Mouse (Mus musculus): ENCODE measurements at regions not wholly inside any gene's neighbourhood (a gene's known extent, or its start where the extent isn't known, plus 50 kb on each side); places are given as distances from the start of the nearest gene placed in this dataset.
A peak's percentile ranks its signal among the peaks of the same experiment; 100 is the strongest.
"Not testable (repeated sequence)": the region's sequence is repeated elsewhere in the genome, so short reads cannot be mapped to it uniquely, and the experiment has no call there.

DNA sequence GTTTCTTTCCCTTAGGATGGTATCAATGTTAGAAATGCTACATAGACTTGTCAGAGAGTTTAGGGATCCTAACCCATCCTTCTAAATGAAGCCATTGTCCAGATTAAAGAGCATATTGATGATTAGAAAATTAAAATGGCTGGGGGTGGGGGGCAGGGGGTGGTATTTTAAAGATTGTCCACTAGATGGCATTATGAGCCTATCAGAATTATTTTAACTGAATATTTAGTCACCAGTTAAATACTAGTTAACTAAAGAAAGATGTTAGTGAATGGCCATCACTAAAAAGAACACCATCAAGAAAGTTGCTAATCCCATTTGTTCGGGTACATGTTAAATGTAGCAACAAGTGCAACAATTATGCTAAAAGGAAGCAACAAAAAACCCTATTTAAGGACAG is 1909.6 kb upstream of the 5930422O12Rik start:
- DNase-seq (ENCODE audit: low spot score), result peak; percentile 21

DNA sequence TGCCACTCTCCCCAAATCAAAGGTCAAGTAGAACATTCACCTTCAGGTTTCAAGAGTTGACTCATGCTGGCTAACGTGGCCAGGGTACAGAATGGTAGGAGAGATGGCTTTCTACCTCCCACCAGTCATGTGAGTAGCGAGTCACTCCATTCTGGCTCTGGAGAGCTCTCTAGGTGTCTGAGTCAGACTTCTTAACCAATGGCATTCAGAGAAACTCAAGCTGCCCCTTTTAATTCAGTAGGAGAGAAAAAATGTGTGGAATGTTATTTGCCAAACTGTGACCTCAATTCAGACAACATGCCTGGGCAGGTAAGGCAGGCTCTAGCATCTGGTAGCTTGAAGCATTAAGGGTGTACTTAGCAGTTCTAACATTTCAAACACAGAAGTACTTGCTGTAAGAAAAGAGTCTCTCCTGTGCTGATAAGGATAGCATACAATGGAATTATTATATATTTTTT is 1907.5 kb upstream of the 5930422O12Rik start:
- DNase-seq (ENCODE audit: low spot score), result peak; percentile 3

DNA sequence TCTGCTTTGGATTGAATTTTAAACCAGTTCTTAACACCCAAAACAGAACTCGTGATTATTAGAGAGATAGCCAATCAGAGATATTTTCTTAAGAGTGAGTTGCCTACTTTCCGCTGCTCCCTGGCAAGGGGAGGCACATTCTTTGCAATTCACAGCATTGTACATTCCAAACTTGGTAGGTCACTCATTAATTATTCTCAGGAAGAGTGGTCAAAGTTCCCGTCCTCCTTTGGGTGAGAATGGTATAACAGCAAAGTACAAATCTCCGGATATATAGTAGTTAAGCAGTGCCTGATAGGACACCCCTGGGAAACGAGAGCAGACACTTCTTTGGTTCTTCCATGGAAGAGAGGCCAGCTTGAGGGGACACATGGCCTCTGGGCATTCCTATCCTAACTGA is 1903.4 kb upstream of the 5930422O12Rik start:
- DNase-seq (ENCODE audit: low spot score), result no peak

DNA sequence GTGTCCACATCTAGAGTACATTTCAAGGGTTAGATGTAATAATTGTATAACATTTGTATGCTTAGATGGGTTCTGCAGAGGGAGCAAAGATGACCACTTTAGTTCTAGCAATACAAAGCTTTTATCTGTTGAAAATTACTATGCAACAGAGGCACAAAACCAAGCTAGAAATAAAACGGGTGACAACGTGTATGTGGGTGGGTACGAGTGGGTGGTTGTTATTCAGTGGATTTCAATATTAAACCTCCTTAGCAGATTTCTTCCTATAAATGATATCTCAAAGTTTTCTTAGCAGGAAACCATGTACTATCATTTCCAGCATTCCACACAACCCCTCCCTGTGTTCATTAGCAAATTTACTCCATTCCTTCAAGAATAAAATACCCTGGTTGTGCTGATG is 1889.3 kb upstream of the 5930422O12Rik start:
- DNase-seq (ENCODE audit: low spot score), result no peak

DNA sequence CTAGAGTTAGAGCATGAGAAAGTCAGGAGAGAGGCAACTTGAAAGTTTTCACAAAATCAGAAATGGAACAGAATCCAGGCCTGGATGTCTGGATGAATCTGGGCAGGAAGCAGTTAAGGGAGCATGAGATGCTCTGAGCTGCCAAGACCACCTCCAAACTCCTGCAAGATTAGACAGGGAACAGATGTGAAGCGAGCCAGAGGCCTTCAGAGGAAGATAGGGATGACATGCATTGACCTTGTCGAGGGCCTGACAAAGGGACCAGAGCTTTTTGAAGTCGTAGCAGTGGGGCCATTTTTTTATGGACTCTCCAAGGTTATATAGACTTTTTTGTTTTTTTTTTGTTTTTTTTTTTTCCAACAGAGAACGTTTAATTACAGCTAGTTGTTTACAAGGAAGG is 1886.9 kb upstream of the 5930422O12Rik start:
- DNase-seq (ENCODE audit: low spot score), result no peak

DNA sequence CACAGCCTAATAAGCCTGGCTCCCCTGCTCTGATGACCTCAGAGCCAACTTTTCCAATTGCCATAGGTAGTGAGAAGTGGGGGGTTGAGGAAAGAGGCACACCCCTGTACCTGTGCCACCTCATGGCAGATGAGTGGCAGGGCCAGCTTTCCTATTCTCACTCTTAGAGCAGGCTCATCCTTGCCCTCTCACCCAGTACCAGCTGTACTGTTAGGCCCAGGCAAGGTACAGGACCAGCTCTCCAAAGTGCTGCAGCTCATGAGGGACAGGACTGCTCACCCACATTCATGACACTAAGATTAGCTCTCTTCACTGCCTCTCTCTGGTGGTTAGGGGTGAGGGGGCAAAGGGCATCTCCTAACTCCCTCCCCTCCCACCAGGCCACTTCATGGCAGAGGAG is 1854.4 kb upstream of the 5930422O12Rik start:
- no peak for DNase-seq (ENCODE audit: low spot score)

DNA sequence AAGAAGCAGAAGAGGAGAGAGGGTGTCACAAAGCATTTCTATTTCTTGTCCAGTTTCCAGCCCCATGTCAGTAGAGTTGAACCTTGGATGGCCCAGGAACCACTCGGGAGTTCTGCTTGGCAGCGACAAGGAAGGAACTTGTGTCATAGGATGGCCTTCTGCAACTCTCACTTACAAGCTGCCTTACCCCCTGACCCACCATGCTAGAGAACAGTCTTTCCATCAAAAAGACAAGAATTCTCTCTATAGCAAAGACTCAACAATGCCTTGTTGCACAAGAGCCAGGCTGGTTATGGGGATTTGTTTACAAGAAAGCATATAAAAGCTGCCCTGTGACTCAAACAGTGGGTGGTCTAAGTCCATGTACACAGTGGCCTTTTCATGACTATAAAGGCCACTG is 1852.4 kb upstream of the 5930422O12Rik start:
- DNase-seq (ENCODE audit: low spot score), result no peak

DNA sequence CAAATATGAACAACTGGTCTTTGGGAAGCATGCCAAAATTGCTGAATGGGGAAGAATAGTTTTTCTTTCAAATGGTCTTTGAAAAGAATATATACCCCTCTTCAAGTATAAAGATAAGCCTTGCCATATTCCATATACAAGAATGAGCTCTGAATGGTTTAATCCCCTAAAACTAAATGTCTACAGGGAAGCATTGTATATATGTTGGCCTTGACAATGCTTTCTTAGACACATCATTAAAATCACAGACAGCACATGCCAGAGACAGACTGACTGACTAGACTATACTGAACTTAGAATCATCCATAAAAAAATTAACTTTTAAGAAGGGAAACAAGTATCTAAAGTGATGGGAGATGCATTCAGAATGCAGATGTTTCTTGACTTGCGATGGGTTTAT is 1843.8 kb upstream of the 5930422O12Rik start:
- DNase-seq (ENCODE audit: low spot score), result no peak

DNA sequence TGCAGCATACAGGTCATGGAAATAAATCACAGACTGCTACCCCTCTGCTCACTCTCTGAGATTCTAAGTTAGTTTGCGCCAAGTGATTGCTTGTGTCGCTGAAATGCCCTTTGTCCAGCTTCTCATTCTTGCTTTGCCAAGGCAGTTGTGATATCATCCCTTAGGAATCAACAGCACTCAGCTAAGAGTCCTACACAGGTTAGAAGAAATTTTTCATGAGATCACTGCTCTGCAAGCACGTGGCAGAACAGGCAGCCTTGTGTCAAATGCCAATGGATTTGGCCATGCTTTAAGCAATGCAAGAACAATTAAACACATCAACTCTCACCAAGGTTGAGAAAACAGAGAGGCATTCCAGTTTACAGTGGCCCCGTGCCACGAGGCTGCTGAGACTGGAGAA is 1829.0 kb upstream of the 5930422O12Rik start:
- DNase-seq (ENCODE audit: low spot score), result no peak

DNA sequence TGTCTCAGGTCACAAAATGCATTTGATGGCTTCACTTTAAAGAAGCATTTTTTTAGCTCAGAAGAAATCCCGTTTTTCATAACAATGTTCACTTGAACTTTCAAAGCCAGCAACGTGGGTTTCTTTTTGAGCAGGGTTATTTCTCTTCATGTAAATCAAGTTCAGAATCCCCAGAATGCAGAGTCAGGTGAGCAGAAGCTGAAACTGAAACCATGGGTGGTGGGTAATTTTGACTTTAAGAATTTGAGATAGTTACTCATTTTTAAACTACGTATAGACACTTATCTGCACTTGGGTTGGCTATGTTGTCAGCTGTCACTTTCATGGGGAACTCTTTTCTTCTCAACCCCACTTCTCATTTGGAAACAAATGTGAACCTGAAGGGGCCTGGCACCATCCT is 1827.5 kb upstream of the 5930422O12Rik start:
- no peak for DNase-seq (ENCODE audit: low spot score)

DNA sequence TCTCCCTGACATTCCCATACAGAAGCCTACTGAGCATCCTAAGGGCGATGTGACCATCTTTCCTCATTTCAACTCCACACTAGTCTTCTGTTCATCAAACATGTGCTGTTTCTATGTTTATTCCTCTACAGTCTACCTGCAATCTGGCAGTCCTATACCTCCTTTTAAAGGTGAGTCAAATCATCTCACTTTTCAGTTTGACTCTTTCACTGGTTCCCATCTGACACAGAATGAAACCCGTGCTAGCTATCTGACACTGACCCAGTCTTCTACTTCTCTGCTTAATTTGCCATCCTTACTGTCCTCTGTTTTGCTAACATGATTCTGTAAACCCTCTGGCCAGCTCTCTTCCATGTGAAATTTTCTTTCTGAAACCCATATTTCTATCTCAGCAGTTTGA is 1812.0 kb upstream of the 5930422O12Rik start:
- DNase-seq (ENCODE audit: low spot score), result no peak

DNA sequence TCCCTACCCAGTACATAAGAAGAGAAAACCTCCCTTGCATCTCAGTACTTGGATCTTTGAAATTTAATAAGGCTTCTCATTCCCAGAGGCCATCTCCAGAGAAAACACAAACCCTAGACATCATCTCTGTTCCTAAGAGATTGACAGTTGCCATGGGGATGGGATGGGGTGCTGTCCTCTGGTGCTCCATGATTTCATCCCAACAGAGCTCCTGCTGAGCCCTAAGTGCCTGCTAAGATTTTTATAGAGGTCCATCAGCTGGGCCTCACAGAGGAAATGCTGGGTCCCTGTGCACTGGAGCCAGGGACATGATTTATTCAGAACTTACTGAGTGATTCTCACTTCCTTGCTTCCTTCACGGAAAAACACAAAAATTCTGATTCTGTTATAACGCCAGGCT is 1800.8 kb upstream of the 5930422O12Rik start:
- DNase-seq (ENCODE audit: low spot score), result no peak

DNA sequence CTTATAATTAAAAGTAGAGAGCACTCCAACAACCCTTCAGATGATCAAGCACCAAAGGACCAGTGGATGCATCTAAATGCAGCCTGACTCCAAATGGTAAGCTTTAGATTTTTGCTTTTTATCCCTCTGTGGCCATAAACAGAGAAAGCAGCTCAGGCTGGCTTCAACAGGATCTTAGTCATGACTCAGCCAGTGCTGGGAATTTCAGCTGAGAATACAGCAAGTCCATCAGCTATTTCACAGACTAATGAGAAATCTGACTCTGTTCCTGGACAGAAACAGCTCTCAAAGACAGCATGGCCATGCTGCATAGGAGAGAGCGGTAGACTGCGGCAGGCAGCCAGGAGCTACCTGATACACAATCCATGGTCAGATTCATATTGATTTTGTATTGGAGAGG is 1800.4 kb upstream of the 5930422O12Rik start:
- peak; percentile 3 for DNase-seq (ENCODE audit: low spot score)

DNA sequence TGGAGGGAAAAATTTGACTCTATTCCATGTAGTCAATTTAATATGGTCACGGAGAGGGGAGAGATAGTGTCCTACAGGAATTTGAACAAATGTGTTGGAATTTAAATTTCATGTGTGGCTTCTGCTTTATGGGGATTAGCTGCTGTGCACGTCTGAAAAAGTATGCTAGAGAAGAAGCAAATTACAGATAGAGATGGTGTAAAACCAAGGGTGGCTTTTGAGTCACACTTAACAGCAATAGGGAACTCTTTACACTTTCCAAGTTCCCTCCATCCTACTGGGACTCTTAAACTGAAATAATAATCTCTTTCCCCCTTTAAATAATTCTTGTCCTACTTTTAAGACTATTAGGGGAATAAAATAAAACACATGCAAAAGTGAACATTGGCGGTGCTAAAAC is 1790.1 kb upstream of the 5930422O12Rik start:
- no peak for DNase-seq (ENCODE audit: low spot score)

DNA sequence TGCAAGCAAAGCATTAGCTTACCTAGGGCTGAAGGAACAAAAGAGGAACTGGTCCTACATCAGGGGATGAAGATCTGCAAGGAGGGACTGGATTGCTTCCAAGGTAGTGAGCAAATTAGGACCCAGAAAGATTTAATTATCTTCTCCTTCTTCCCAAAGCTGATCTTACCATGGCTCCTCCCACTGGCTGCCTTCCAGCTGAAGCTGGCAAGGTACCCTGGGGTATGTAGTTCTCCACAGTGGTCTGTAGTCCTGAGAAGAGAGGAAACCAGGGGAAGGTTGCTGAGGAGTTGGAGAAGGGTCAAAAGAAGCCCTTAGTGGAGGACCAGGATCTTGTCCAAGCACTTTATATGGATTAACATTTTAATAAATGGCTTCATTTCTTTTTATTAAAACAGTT is 1764.8 kb upstream of the 5930422O12Rik start:
- no peak for DNase-seq (ENCODE audit: low spot score)

DNA sequence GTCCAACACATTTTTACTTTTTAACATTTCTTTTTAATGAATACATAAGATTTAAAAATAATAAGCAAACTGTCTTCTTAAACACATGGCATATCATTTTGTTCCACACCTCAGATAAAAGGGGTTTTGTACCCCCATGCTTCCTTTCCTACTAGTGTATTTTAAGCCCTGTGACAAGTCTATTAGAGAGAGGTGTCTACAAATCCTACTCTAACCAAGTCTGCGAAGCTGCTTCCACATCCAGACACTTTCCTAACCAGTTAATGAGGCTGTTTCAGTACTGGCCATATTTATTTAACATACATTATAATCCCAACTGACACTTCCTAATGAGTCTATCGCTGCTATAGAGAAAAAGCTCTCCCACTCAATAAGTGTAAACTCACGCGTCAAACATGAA is 1763.0 kb upstream of the 5930422O12Rik start:
- no peak for DNase-seq (ENCODE audit: low spot score)

DNA sequence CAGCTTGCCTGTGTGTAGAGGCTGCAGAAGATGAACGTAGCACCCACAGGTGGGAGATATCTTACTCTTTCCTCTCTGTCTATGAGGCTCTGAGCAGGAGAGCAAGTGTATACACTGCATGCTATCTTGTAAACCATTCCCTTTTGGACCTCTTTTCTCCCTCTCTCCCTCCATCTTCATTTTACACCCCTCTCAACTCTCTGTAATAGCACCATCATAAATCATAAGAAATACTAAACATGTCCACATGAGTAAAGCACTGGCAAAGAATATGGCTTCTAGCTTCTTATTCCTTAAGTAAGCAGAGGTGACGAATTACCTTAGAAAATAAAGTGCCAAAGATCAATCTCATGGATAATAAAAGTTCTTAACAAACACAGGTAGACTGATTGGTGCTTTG is 1724.3 kb upstream of the 5930422O12Rik start:
- no peak for DNase-seq (ENCODE audit: low spot score)

DNA sequence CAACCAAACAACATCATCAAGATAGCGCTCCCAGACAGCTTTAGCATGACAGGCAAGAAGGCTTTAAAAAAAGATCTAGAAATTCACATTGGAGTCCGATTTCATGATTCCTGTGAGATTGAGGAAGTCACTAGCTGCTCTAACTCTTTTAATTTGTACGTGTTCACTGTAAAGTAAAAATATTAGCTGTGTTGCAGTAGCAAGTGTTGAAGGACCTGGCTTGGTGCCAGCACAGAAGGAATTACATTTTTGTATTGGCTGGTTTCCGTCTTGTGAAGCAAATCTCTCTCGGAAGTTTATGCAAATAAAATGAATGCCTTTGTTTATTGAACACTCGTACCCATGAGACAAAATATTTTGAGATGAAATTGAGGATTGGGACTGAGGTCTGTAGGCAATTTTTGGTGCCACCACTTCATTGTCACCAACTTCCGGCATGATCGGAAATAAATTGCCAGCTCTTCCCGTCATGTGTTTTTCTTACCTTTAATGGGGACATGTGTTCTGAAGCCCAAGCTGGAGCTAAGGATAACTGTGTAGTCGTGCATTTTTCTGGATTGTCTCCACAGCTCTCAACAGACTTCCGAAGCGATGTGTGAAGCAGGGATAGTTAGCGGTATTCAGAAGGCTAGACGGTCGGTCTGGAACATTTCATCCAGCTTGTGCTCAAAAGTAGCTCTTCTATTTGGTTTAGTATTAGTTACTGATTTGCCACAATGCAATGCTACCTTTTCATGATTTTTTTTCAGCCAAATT is 1715.0 kb upstream of the 5930422O12Rik start:
- no peak for DNase-seq (ENCODE audit: low spot score)

DNA sequence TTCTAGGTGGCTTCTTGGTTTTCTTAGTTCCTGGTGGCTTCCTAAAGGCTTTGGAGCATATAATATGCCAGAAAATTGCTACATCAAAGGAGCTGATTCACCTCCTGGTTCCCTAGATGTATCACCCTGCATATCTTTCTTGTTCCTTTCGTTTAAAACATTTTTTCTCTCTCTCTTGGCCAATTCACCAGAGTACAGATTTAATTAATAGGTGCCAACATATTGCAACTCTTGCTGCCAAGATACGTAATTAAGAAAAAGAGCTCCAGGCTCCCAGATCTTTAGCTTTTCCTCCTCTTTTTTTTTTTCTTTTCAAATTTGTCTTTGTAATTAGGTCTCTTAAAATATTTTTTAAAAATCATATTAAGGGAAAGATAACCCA is 1714.4 kb upstream of the 5930422O12Rik start:
- no peak for DNase-seq (ENCODE audit: low spot score)

DNA sequence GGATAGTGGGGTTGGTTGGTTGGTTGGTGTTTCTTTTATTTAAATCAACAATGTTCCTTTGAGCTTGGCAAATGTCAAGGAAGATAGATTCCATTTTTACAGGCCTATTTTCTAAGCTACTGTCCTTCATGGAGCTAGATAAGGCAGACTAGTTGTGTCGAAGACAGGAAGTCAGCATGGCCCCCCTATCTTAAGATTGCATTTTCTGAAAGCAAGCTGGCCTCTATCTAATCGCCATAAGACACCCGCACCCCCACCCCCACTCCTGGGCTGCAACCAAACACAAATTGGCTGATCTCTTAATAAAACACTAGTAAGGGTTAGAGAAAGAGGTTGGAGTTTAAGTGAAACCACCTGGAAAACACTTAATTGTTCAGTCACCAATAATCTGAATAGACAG is 1708.5 kb upstream of the 5930422O12Rik start:
- DNase-seq (ENCODE audit: low spot score), result peak; percentile 2

DNA sequence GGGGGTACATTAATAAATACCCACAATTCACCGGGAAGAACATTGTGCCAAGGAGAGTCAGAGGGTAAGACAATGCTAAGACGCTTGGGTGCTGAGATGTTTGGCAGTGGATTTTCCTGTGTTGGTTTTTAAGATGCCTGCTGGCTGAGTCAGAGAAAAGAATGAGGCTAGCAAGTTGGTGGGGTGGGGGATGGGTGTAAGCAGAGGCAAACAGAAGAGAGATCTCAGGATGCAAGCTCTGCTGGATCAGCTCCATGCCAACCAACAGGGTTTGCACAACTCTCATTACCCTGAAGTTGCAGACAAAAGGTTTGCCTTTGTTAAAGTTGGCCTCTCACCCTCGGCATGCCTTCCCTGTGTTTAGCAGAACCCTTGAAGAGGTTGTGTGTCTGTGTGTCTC is 1707.9 kb upstream of the 5930422O12Rik start:
- DNase-seq (ENCODE audit: low spot score), result peak; percentile 28

DNA sequence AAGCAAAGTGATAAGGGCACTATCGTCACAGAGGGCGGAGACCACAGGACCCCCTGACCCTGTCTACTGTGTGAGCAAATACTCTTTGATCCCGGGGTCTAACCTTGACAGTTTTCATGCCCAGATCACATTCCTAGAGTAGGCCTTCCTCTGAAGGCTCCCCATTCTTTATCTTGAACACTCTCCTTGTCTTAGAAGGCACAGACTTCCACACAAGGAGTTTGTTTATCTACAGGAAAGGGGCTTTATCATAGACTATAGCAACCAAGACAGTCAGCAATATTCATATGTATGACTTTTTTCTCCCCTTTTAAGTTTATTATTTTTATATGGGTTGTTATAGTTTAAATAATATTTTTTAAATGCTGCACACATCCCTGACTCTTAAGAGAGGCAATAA is 1703.1 kb upstream of the 5930422O12Rik start:
- DNase-seq (ENCODE audit: low spot score), result no peak

DNA sequence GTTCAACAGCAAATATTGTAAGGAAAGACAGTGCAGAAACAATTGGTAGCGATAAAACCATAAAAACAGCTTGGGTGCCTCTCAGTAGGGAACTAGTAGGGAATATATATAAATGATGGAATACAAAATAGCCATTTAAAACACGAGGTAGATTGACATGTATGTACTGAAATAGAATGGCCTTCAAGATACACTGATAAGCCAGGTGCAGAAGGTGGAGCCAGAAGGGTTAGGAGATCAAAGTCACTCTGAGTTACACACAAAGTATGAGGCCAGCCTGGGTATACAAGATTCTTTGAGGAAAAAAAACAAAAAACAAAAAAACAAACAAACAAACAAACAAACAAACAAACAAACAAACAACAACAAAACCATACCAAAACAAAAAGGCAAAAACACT is 1692.9 kb upstream of the 5930422O12Rik start:
- DNase-seq (ENCODE audit: low spot score), result no peak

DNA sequence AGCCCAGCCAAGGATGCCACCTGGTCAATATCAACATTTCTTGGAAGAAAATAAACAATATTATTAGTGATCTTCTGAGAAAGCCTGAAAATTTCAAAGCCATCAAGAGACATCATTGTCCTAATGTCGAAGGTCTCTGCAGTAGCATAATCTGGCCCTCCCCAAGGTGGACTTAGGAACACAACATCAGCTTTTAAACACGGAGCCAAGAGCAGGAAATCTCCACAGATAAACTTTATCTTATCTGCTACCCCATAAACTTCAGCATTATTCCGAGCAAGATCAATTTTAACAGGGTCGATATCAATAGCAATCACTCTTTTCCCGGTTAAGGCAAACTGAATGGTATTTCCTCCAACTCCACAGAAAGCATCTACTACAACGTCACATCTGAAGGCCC is 1691.2 kb upstream of the 5930422O12Rik start:
- DNase-seq (ENCODE audit: low spot score), result not testable (repeated sequence)
